Mouse (Mus musculus) stomach, postnatal 0 days (tissue): ENCODE data around the gene Ctxn1.

Source experiments
- CTCF ChIP-seq: IDR thresholded peaks from 2 replicates; pipeline ENCODE4 v1.5.1; 2016; ENCODE audit warnings: antibody characterized with exemption, low read depth, mild to moderate bottlenecking, moderate library complexity
- EP300 ChIP-seq: optimal IDR thresholded peaks from 2 replicates; pipeline ENCODE3; 2016; ENCODE audit warnings: antibody characterized with exemption

DNA sequence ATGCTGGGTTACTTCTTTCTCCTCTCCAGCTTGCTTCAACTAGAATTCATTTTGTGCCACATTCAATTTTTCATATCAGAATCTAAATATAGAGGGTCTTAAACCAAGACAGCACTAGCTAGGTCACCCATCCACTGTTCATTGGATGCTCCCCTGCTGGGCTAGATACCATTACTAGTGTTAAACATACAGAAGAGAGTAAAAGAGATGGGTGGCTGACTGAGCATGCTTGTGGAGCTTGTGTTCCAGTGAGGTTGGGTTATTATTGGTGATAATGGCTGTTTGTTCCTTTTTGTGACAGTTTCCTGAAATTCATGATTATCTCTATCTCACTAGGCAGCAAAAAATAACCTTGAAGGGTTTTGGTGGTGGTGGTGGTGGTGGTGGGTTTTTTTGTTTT, 37.0 kb downstream of the Ctxn1 start:
- TF ChIP-seq CTCF (no peak), EP300 (no peak)
